Mouse (Mus musculus): ENCODE measurements around the gene Fam155a.

DNA sequence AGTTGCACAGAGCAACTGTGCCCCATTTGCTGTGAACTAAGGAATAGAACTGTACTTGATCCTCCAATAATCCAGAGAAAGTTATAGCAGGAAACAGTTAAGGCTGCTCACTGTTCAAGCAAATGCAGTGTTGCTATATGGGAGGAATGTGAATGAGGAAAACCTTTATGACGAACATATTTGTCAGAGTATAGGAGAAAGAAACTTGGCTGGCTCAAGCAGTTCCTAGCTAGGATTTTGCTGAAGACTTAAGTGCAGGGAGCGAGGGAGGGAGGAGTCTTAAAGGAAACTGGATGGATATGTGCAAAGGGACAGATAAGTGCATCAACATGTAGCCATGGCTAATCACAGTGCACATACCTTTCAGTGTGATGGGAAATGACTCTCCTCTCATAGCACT, 225.3 kb downstream of the Fam155a start:
- no peak for TF ChIP-seq CTCF (IDR thresholded peaks at IDR 0.05; ENCODE audit: extremely low read depth, insufficient read length, insufficient replicate concordance, low read depth, low read length)
- TF ChIP-seq POLR2A (IDR thresholded peaks at IDR 0.05; ENCODE audit: low read depth, low read length), result no peak
